Mouse (Mus musculus): ENCODE measurements around the gene Abi1.
"Not testable (repeated sequence)": the region's sequence is repeated elsewhere in the genome, so short reads cannot be mapped to it uniquely, and the experiment has no call there.

Abi1 gene

GRCm38 (mm10) chr2:23034692-23035435 lies 5.2 kb downstream of the Abi1 start:
- DNase-seq (ENCODE audit: low read depth, low spot score) = no peak

- no peak for DNase-seq (ENCODE audit: low read depth, low spot score)
Measured at GRCm38 (mm10) chr2:23030631-23031030, 9.4 kb downstream of the Abi1 start.

GRCm38 (mm10) chr2:23028826-23029225 lies 11.2 kb downstream of the Abi1 start:
- DNase-seq (ENCODE audit: low read depth, low spot score) = no peak

DNA sequence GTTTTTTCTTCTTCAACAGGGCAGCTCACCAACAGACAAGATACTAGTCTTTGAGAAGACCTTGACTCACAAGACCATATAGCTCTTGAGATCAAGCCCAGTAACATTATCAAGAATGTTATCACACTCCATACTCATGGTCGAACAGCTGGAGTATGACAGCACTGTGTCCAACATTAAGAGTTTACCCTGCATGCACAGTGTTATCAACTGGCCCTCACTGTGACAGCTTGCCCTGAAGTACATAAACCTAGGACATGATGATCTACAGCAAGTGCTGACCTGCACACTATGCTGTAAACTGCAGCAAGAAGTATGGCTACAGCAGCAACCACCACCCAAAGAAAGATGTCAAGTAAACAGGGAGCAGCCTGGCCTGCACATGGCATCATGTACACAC lies 13.7 kb downstream of the Abi1 start:
- no peak for DNase-seq (ENCODE audit: low read depth, low spot score)

DNA sequence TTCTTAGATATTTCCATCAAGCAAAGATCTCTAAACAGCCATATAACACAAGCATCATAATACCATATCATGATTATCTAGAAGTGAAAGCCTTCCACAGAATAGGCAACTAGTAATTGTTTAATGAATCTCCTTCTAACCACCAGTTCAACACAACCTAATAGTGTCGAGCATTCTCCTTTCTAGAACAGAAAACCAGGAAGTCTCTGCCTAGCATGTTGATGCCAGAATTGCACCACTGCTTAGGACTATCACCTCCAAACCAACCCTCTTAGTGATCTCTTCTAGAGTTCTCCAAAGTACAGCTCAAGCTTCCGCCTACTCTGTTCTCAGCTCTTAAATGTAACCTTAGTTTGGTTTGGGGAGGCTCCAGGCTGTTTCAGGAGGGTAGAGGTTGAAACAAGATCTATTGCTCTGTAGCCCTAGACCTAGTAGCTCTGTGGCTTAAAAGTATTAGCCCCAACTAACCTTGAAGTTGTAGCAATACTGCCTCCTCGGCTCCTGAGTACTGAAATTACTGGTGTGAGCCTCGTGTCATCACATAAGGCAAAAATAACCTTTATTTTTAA lies 16.2 kb downstream of the Abi1 start:
- DNase-seq (ENCODE audit: low read depth, low spot score) = no peak

DNA sequence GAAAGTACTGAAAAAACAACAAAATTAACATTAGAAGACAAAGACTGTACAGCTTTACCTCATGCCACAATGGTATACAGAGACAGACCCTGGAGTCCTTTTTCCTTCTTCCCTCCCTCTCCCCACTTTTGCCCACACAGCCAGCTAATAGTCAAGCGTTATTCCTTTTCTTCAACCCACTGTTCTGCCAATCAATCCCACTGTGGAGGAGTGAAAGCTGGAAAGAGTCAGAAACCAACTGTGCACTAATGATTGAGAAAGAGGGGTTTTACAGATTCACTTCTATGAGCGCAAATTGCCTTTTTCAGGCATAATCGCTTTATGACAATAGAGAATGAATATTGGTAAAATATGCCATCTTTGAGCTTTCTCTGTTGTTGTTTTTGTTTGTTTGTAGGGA lies 17.0 kb downstream of the Abi1 start:
- no peak for DNase-seq (ENCODE audit: low read depth, low spot score)

DNA sequence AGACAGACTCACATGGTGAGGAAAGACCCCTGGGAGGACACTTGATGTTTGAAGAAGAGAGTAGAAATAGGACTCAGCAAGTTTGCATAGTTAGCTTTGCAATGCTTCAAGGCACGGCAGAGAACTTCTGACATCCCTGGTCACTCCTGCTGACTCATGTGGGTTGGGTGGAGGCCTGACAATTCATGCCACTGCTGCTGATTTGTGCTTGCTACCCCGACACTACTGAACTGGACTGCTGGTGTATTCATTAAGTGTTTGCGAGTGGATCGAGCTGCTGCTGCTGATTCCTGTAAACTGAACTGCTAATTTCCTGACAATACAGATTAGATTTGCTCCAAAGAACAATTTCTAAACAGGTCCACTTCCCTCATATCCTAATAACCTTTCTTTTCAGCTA lies 18.3 kb downstream of the Abi1 start:
- DNase-seq (ENCODE audit: low read depth, low spot score) = no peak

DNA sequence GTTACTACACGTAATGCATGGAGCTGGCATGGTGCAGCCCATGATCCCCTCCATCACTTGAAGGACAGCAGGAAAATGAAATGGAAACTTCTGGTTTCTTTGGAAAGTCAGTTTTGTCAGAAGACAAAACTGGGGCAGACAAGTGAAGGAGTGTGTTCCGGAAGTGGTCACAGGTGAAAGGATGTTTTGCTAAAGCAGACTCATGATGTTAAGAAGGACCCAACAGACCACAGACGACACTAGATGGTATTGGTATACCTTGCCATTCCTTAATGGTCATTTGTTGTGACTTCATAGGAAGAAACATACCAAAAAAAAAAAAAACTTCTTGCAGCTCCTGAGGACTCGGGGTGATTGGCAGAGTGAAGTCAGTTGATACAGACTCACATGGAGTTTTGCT lies 18.7 kb downstream of the Abi1 start:
- no peak for DNase-seq (ENCODE audit: low read depth, low spot score)

DNA sequence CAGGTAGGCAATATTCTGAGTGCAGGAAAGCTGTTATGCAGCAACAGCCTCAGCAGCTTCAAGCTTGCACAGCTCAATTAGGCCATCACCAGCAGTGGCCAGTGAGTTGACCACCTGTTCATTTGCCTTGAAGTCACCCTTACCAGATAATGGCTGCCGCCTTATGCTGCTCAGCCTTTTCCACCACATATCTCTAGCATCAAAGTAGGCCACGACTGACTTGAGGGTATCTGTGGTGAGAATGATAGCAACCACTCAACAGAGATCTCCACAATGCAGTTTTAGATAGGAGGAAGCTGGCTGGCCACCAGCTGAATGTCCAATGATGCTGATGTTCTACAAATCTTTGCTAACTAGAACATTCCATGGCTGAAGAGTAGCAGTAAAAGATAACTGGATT lies 20.9 kb downstream of the Abi1 start:
- no peak for DNase-seq (ENCODE audit: low read depth, low spot score)

DNA sequence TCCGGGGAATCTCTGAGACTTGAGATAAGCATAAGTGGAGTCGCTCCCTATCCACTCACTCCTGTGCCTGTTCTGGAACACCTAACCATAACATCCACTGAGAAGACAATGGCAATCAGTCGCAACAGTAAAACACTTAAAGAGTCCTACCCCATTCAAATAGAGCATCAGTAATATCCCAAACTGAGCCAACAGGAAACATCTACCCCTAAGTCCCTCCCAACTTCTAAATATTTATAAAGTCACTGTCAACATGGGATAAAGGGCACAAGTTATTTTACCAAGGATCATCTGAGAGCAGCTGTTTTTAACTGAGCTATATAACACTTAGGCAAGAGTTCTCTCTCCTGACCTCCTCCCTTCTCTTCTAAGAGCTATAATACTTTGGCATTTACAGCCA lies 23.9 kb downstream of the Abi1 start:
- DNase-seq (ENCODE audit: low read depth, low spot score) = no peak

DNA sequence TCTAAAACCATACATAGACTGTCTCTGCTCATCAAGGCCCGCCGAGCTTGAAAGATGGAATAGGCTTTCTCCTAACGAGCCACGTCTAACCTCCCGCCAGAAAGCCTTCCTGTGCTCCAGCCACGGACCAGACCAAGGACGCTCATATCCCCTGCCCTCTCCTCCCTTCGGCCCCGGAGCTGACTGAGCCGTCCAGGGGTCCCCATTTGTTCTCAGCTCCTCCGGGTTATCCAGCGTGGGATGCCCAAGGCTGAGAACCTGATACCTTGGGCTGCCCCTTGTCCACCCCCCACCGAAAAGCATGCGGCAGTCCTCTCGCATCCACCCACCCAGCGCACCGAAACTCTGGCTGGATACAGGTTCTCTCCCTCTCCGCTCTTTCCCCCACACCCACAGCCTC lies 24.7 kb downstream of the Abi1 start:
- no peak for DNase-seq (ENCODE audit: low read depth, low spot score)

DNA sequence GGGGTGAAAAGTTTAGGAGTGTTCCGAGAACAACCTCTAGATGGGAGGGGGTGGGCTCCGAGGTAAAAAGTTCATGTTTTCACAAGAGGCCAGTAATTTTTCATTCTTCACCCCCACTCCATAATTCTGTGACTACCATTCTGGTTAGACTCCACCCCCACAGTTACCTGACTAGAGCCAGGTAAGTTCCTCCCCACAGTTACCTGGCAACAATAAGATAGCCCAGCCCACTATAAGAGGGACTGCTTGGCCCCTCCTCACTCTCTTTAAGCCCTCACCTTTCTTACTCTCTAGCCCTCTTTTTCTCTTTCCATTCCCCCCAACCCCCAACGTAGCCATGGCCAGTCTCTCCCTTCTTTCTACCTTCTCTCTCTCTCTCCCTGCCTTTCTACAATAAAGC lies 25.1 kb downstream of the Abi1 start:
- DNase-seq (ENCODE audit: low read depth, low spot score) = not testable (repeated sequence)

- DNase-seq (ENCODE audit: low read depth, low spot score) = no peak
Measured at GRCm38 (mm10) chr2:23008256-23008655, 31.8 kb downstream of the Abi1 start.

DNA sequence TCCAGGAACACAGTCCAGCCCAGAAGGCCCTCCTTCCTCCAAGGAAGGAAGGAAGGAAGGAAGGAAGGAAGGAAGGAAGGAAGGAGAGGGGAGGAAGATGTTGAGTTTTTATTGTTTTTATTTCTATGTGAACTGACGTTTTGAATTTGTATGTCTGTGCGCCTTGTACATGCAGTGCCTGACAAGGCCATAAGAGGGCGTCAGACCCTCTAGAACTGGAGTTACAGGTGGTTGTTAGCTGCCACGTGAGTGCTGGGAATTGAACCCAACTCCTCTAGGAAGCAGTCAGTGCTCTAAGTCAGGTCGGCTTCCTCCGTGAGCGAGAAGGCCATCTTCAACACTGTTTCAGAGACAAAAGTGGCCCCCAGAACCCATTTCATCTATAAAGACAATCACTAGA lies 32.5 kb downstream of the Abi1 start:
- peak; percentile 30 for DNase-seq (ENCODE audit: low read depth, low spot score)

- no peak for DNase-seq (ENCODE audit: low read depth, low spot score)
Measured at GRCm38 (mm10) chr2:23007149-23007548, 32.9 kb downstream of the Abi1 start.

DNA sequence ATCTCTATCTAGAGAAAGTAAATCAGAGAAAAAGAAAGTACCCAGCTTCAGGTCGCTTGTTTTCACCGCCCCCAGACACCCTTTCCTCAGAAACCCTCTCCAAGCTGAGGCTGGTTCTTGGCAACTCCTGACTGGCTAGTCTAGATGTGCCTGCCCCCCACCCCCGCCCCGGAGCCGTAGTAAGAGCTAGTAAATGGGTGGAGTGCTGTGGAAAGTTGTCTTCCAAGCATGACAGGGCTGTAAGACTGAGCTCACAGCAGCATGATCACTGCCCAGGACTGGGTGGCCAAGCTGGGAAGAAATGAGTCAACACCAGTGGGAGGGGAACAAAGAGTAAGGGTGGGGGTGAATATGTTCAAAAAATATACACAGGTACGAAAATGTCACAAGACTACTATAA lies 33.8 kb downstream of the Abi1 start:
- DNase-seq (ENCODE audit: low read depth, low spot score) = peak; percentile 69

DNA sequence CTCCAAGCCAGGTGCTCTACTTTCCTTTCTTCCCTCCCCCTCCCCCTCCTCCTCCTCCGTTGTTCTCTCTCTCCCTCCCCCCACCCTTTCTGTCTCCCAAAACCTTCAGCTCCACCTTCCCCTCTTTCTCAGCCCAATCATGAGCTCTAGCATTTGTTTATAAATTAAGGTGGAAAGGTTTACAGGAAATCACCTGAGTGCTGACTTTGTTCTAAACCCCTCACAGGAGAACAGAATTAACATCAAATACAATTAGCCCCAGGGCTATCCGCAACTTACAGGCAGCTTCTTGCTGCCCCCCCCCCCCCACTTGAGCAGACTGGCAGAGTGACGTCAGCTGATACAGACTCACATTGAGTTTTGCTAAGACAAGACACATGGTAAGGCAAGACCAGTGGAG lies 37.4 kb downstream of the Abi1 start:
- peak; percentile 23 for DNase-seq (ENCODE audit: low read depth, low spot score)

GRCm38 (mm10) chr2:22999620-23000019 lies 40.4 kb downstream of the Abi1 start:
- DNase-seq (ENCODE audit: low read depth, low spot score) = no peak

DNA sequence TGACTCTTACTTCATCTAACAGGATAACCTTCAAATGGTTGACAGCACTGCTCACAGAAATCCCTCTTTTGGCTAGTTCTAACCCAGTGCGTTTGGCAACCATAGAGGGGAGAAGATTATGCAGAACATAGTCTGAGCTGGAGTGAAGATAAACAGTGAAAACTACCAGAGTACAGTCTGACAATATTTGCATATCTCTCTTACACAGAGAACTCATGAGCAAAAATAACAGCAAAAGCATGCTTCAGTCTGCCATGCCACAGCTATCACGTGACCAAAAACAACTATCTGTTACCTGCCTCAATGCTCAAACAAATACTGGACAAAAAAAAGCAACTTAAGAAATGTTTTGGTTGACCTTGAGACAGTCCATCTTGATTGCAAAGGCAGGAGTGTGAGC lies 41.2 kb downstream of the Abi1 start:
- DNase-seq (ENCODE audit: low read depth, low spot score) = no peak

DNA sequence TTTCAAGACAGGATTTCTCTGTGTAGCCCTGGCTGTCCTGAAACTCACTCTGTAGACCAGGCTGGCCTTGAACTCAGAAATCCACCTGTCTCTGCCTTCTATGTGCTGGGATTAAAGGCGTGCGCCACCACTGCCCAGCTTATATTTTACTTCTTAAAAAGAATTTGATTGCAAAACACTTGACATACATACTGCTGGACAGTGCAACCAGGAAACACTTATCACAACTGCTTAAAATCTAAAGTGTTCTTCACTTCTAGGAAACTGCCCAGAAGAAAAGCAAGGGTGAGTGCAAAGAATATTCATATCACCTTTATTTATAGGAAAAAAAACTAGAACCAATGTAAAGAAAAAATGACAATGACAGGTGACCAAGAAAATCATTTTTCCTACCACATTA lies 42.0 kb downstream of the Abi1 start:
- DNase-seq (ENCODE audit: low read depth, low spot score) = no peak

DNA sequence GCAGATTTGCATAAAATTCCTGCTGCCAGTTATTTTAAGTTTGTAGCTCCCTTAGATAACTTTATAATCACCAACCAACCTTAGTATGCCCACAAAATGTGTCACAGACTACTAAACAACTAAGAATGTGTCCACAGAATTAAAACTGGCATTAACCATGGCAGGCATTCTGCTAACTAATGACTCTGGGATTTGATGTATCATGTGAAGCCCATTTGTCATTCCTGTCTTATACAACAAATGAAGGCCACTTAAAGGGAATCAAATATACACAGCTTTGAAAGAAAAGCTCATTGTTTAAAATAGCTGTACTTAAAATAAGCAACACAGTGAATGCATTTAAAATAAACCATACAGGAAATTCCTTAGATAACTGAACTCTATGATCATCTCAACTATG lies 44.0 kb downstream of the Abi1 start:
- DNase-seq (ENCODE audit: low read depth, low spot score) = no peak

- DNase-seq (ENCODE audit: low read depth, low spot score) = no peak
Measured at GRCm38 (mm10) chr2:22985973-22986657, 53.9 kb downstream of the Abi1 start.

DNA sequence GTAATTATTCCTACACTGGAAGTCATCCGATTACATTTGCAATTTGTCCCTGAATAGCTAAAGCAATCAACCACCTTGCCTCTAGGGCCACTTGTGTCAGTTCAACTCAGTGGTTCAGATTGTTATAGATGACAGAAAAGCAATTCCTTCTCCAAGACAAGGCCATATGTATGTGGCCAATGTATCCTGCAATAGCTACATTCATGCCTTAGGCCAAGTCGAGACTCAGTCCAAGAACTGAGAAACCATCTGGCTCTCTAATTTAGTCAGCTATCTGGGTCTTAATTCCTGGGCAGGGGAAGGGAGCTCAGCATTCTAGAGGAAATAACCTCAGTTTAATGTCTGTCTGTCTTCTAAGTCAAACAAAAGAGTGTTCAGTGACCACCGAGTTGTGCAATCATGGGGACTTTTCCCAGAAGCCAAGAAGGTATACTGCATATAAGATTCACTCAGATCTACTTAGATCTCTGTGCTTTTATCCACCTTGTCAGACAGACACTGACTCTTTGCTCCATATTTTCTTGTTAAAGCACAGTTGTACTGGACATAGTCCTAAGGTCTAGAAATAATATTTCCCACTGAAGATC lies 62.6 kb downstream of the Abi1 start:
- no peak for DNase-seq (ENCODE audit: low read depth, low spot score)
